In the genomic region with DNA sequence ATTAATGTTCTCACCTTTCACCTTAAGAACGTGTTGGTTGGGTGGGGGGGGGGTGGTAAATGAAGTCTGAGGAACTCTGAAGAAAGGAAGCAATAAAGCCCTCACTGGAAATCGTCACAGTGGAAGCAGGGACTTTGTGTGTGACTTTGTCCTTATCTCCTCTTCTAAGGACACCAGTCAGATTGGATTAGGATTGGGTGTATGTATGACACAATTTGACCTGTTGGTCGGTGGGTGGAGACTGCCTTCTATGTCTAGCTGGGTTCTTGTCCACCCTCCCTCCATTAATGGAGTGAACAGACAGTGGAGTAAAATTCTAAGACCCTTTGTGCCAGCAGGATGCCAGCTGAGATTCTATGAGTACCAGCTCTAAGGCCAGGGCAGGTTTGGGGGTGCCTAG, we compare ENCODE assay signal across 24 mouse cellular contexts. TPM values are rescaled to one million over a fixed set of nuclear protein-coding genes. Genes with fewer than 3 reads are reported as not detected.
DNase-seq lines count a peak whose midpoint lies in the region; ATAC-seq and TF ChIP-seq lines count a peak whose summit lies in the region.
"Had no signal": no experiment of that assay in that cellular context is flagged by ENCODE, and none has a peak within 500 bp of the region (broad histone marks: within the 10 kb centered on the region; RNA-seq: fewer than 3 reads in every experiment).

No protein-coding gene starts in this region.

- H3K79me2 ChIP-seq in liver, adult 2 months (ENCODE audit: control insufficient read depth, insufficient read depth, low read length): no peaks in the 10 kb centered on the region

- TF ChIP-seq EP300 in liver, postnatal 0 days (IDR thresholded peaks at IDR 0.05; ENCODE audit: low read depth): no peak

- no peak for TF ChIP-seq POLR2A in liver, adult 2 months (IDR thresholded peaks at IDR 0.05; ENCODE audit: extremely low read depth, insufficient read depth, low read length)

- no peak overlapping the region for H3K9ac ChIP-seq in hindbrain, postnatal 0 days (replicated peaks; ENCODE audit: low read length)
- no peak overlapping the region for H3K9ac ChIP-seq in hindbrain, embryonic 11.5 days (ENCODE audit: low read depth, low read length)
- H3K9ac ChIP-seq in liver, adult 2 months (ENCODE audit: low read depth, low read length): no peak overlapping the region
- no peak overlapping the region for H3K9ac ChIP-seq in liver, embryonic 11.5 days (ENCODE audit: low read depth, low read length)
- H3K9ac ChIP-seq in liver, postnatal 0 days (replicated peaks): no peak overlapping the region
- H3K9ac ChIP-seq in liver, embryonic 12.5 days: no peak overlapping the region
- H3K9ac ChIP-seq: embryonic facial prominence, embryonic 13.5 days; embryonic facial prominence, embryonic 15.5 days; forebrain, embryonic 12.5 days had no signal

- H3K27ac ChIP-seq in hindbrain, postnatal 0 days: peak overlapping the region; percentile 55
- no peak overlapping the region for H3K27ac ChIP-seq in hindbrain, embryonic 11.5 days (ENCODE audit: low read depth, low read length)
- no peak overlapping the region for H3K27ac ChIP-seq in liver, adult 2 months (replicated peaks; ENCODE audit: insufficient read depth, low read depth, low read length)
- no peak overlapping the region for H3K27ac ChIP-seq in liver, embryonic 11.5 days (ENCODE audit: low read depth, low read length)
- H3K27ac ChIP-seq in liver, postnatal 0 days (ENCODE audit: low read depth): no peak overlapping the region
- no peak overlapping the region for H3K27ac ChIP-seq in liver, embryonic 12.5 days
- H3K27ac ChIP-seq: embryonic facial prominence, embryonic 13.5 days; embryonic facial prominence, embryonic 15.5 days; forebrain, embryonic 10.5 days; forebrain, embryonic 12.5 days had no signal

- H3K4me1 ChIP-seq in hindbrain, postnatal 0 days (ENCODE audit: insufficient read depth, low read length): no peaks in the 10 kb centered on the region
- no peaks in the 10 kb centered on the region for H3K4me1 ChIP-seq in hindbrain, embryonic 11.5 days (replicated peaks; ENCODE audit: control insufficient read depth, insufficient read depth, low read length)
- H3K4me1 ChIP-seq in liver, adult 2 months (ENCODE audit: control insufficient read depth, insufficient read depth, low read length): peaks cover 17% of the 10 kb centered on the region
- no peaks in the 10 kb centered on the region for H3K4me1 ChIP-seq in liver, embryonic 11.5 days (replicated peaks; ENCODE audit: control insufficient read depth, insufficient read depth, low read length)
- peaks cover 7% of the 10 kb centered on the region for H3K4me1 ChIP-seq in liver, postnatal 0 days (ENCODE audit: insufficient read depth)
- no peaks in the 10 kb centered on the region for H3K4me1 ChIP-seq in liver, embryonic 12.5 days
- H3K4me1 ChIP-seq: embryonic facial prominence, embryonic 13.5 days; forebrain, embryonic 10.5 days; forebrain, embryonic 12.5 days had no signal

- H3K4me2 ChIP-seq in hindbrain, postnatal 0 days (ENCODE audit: low read depth, low read length): no peak overlapping the region
- H3K4me2 ChIP-seq in hindbrain, embryonic 11.5 days (replicated peaks; ENCODE audit: low read depth, low read length): no peak overlapping the region
- no peak overlapping the region for H3K4me2 ChIP-seq in liver, embryonic 11.5 days
- H3K4me2 ChIP-seq in liver, postnatal 0 days (ENCODE audit: low read depth, low read length): no peak overlapping the region
- H3K4me2 ChIP-seq in liver, embryonic 12.5 days: no peak overlapping the region
- H3K4me2 ChIP-seq: embryonic facial prominence, embryonic 13.5 days; embryonic facial prominence, embryonic 15.5 days; forebrain, embryonic 12.5 days had no signal

- no peaks in the 10 kb centered on the region for H3K27me3 ChIP-seq in hindbrain, postnatal 0 days (ENCODE audit: insufficient read depth, low read length)
- no peaks in the 10 kb centered on the region for H3K27me3 ChIP-seq in hindbrain, embryonic 11.5 days (ENCODE audit: control insufficient read depth, insufficient read depth, low read length)
- H3K27me3 ChIP-seq in liver, adult 2 months (ENCODE audit: control insufficient read depth, insufficient read depth, low read length): no peaks in the 10 kb centered on the region
- H3K27me3 ChIP-seq in liver, embryonic 11.5 days (replicated peaks; ENCODE audit: control insufficient read depth, insufficient read depth, low read length): no peaks in the 10 kb centered on the region
- H3K27me3 ChIP-seq in liver, postnatal 0 days (ENCODE audit: insufficient read depth, low read length): no peaks in the 10 kb centered on the region
- H3K27me3 ChIP-seq in liver, embryonic 12.5 days (replicated peaks): no peaks in the 10 kb centered on the region
- H3K27me3 ChIP-seq: embryonic facial prominence, embryonic 13.5 days; embryonic facial prominence, embryonic 15.5 days; forebrain, embryonic 12.5 days had no signal

- no peak for TF ChIP-seq CTCF in hindbrain, postnatal 0 days (IDR thresholded peaks at IDR 0.05; ENCODE audit: low read depth)
- TF ChIP-seq CTCF in liver, adult 2 months (IDR thresholded peaks at IDR 0.05; ENCODE audit: low read depth, low read length): no peak
- no peak for TF ChIP-seq CTCF in liver, postnatal 0 days (IDR thresholded peaks at IDR 0.05; ENCODE audit: low read depth)

- 77% methylated on average over 3 of the region's 3 CpGs for WGBS in hindbrain, postnatal 0 days
- 81% methylated on average over 3 of the region's 3 CpGs for WGBS in hindbrain, embryonic 11.5 days
- 35% methylated on average over 3 of the region's 3 CpGs for WGBS in liver, adult 2 months
- 61% methylated on average over 3 of the region's 3 CpGs for WGBS in liver, embryonic 11.5 days
- WGBS in liver, postnatal 0 days (ENCODE audit: insufficient replicate concordance): 38% methylated on average over 3 of the region's 3 CpGs
- 46% methylated on average over 3 of the region's 3 CpGs for WGBS in liver, embryonic 12.5 days (ENCODE audit: insufficient replicate concordance)

- H3K9me3 ChIP-seq in hindbrain, postnatal 0 days (ENCODE audit: low read length): no peaks in the 10 kb centered on the region
- no peaks in the 10 kb centered on the region for H3K9me3 ChIP-seq in hindbrain, embryonic 11.5 days (ENCODE audit: control insufficient read depth, low read length)
- H3K9me3 ChIP-seq in liver, embryonic 11.5 days (ENCODE audit: control insufficient read depth, low read length): no peaks in the 10 kb centered on the region
- no peaks in the 10 kb centered on the region for H3K9me3 ChIP-seq in liver, postnatal 0 days (ENCODE audit: low read length)
- H3K9me3 ChIP-seq in liver, embryonic 12.5 days (replicated peaks): no peaks in the 10 kb centered on the region
- H3K9me3 ChIP-seq: embryonic facial prominence, embryonic 13.5 days; embryonic facial prominence, embryonic 15.5 days; forebrain, embryonic 10.5 days; forebrain, embryonic 12.5 days had no signal

- no peaks in the 10 kb centered on the region for H3K36me3 ChIP-seq in hindbrain, postnatal 0 days (ENCODE audit: insufficient read depth, low read length)
- no peaks in the 10 kb centered on the region for H3K36me3 ChIP-seq in hindbrain, embryonic 11.5 days (ENCODE audit: control insufficient read depth, insufficient read depth, low read length)
- H3K36me3 ChIP-seq in liver, adult 2 months (ENCODE audit: control insufficient read depth, insufficient read depth, low read length): no peaks in the 10 kb centered on the region
- no peaks in the 10 kb centered on the region for H3K36me3 ChIP-seq in liver, embryonic 11.5 days (ENCODE audit: control insufficient read depth, insufficient read depth, low read length)
- no peaks in the 10 kb centered on the region for H3K36me3 ChIP-seq in liver, postnatal 0 days (replicated peaks; ENCODE audit: insufficient read depth, low read length)
- no peaks in the 10 kb centered on the region for H3K36me3 ChIP-seq in liver, embryonic 12.5 days
- H3K36me3 ChIP-seq: embryonic facial prominence, embryonic 13.5 days; embryonic facial prominence, embryonic 15.5 days; forebrain, embryonic 10.5 days; forebrain, embryonic 12.5 days had no signal

- no peak for DNase-seq in hindbrain, postnatal 0 days (ENCODE audit: low spot score)
- DNase-seq in hindbrain, embryonic 11.5 days (ENCODE audit: low spot score): no peak
- peak; percentile 74 for DNase-seq in liver, adult 2 months (ENCODE audit: extremely low read depth, low read depth, low spot score)
- DNase-seq in liver, embryonic 11.5 days (ENCODE audit: low spot score): no peak
- DNase-seq in liver, postnatal 0 days: no peak
- DNase-seq: adrenal gland, adult 2 months; adrenal gland, postnatal 10 days; adrenal gland, postnatal 25 days; cerebellum, adult 11 months; cerebellum, adult 18-20 months; cerebellum, adult 8-10 months; cerebellum, postnatal 14 days; cerebellum, postnatal 36 days; embryo, embryonic 11 days had no signal

- H3K4me3 ChIP-seq in hindbrain, postnatal 0 days (ENCODE audit: low read length): no peak overlapping the region
- H3K4me3 ChIP-seq in hindbrain, embryonic 11.5 days (ENCODE audit: low read depth, low read length): no peak overlapping the region
- no peak overlapping the region for H3K4me3 ChIP-seq in liver, adult 2 months (ENCODE audit: insufficient read depth, low read depth, low read length)
- H3K4me3 ChIP-seq in liver, embryonic 11.5 days (ENCODE audit: low read depth, low read length): no peak overlapping the region
- no peak overlapping the region for H3K4me3 ChIP-seq in liver, postnatal 0 days (ENCODE audit: low read depth, low read length)
- H3K4me3 ChIP-seq in liver, embryonic 12.5 days: no peak overlapping the region
- H3K4me3 ChIP-seq: embryonic facial prominence, embryonic 13.5 days; embryonic facial prominence, embryonic 15.5 days; erythroblast, embryonic 14.5 days; forebrain, embryonic 10.5 days; forebrain, embryonic 12.5 days had no signal

- ATAC-seq in hindbrain, postnatal 0 days: no peak
- no peak for ATAC-seq in hindbrain, embryonic 11.5 days (ENCODE audit: low FRiP score)
- no peak for ATAC-seq in liver, embryonic 11.5 days (replicated peaks; ENCODE audit: low FRiP score)
- peak; percentile 56; the same call in 1 of the 2 replicates for ATAC-seq in liver, postnatal 0 days
- ATAC-seq in liver, embryonic 12.5 days: no peak
- ATAC-seq: forebrain, embryonic 14.5 days had no signal

RNA-seq across cellular contexts. Expression of a gene that starts 2.0 kb away (rescaled TPM):
- 168 and 214 TPM in 2 replicates for total RNA-seq in hindbrain, postnatal 0 days (2014; rRNA removed)
- polyA plus RNA-seq in hindbrain, postnatal 0 days (2015; fragmentation: Nextera tagmentation; extraction: Ambion mirVana): 131 and 145 TPM in 2 replicates
- polyA plus RNA-seq in hindbrain, embryonic 11.5 days (2014; fragmentation: Nextera tagmentation; extraction: Ambion mirVana): 2.2 TPM in 2 replicates
- 1,071 and 1,237 TPM in 2 replicates for total RNA-seq in liver, adult 2 months (2014; rRNA removed)
- 834 and 897 TPM in 2 replicates for polyA plus RNA-seq in liver, adult 2 months (2012; rRNA removed)
- polyA plus RNA-seq in liver, embryonic 11.5 days (2014; fragmentation: Nextera tagmentation; extraction: Ambion mirVana): 6.5 and 6.6 TPM in 2 replicates
- 104 and 114 TPM in 2 replicates for polyA plus RNA-seq in liver, postnatal 0 days (2015; fragmentation: Nextera tagmentation; extraction: Ambion mirVana)
- 8.0 and 11.6 TPM in 2 replicates for polyA plus RNA-seq in liver, embryonic 12.5 days (2016; fragmentation: Nextera tagmentation; extraction: Ambion mirVana)
- polyA plus RNA-seq: erythroblast, embryonic 14.5 days had no signal

RNA-seq across cellular contexts. Expression of a gene that starts 21.9 kb away (rescaled TPM):
- total RNA-seq in hindbrain, postnatal 0 days (2014; rRNA removed): 43.2 and 56.4 TPM in 2 replicates
- polyA plus RNA-seq in hindbrain, postnatal 0 days (2015; fragmentation: Nextera tagmentation; extraction: Ambion mirVana): 26.6 and 29.6 TPM in 2 replicates
- polyA plus RNA-seq in hindbrain, embryonic 11.5 days (2014; fragmentation: Nextera tagmentation; extraction: Ambion mirVana): 1.9 and 3.6 TPM in 2 replicates
- total RNA-seq in liver, adult 2 months (2014; rRNA removed): 148 and 168 TPM in 2 replicates
- 147 and 252 TPM in 2 replicates for polyA plus RNA-seq in liver, adult 2 months (2012; rRNA removed)
- polyA plus RNA-seq in liver, embryonic 11.5 days (2014; fragmentation: Nextera tagmentation; extraction: Ambion mirVana): 10.6 and 12.3 TPM in 2 replicates
- polyA plus RNA-seq in liver, postnatal 0 days (2015; fragmentation: Nextera tagmentation; extraction: Ambion mirVana): 22.4 and 45.6 TPM in 2 replicates
- 8.6 and 10.3 TPM in 2 replicates for polyA plus RNA-seq in liver, embryonic 12.5 days (2016; fragmentation: Nextera tagmentation; extraction: Ambion mirVana)
- total RNA-seq: common myeloid progenitor, adult 5-6 weeks; MEL had no signal
- polyA plus RNA-seq: C2C12; erythroblast, embryonic 14.5 days had no signal

RNA-seq across cellular contexts. Expression of a gene that starts 55.7 kb away (rescaled TPM):
- total RNA-seq in hindbrain, postnatal 0 days (2014; rRNA removed): 4.2 and 29.4 TPM in 2 replicates
- polyA plus RNA-seq in hindbrain, postnatal 0 days (2015; fragmentation: Nextera tagmentation; extraction: Ambion mirVana): 8.2 and 9.9 TPM in 2 replicates
- polyA plus RNA-seq in hindbrain, embryonic 11.5 days (2014; fragmentation: Nextera tagmentation; extraction: Ambion mirVana): 1.2 and 1.5 TPM in 2 replicates
- 0.20 and 0.28 TPM in 2 replicates for total RNA-seq in liver, adult 2 months (2014; rRNA removed)
- polyA plus RNA-seq in liver, adult 2 months (2012; rRNA removed): 0.17 and 0.33 TPM in 2 replicates
- 0.18 TPM in 2 replicates for polyA plus RNA-seq in liver, embryonic 11.5 days (2014; fragmentation: Nextera tagmentation; extraction: Ambion mirVana)
- polyA plus RNA-seq in liver, postnatal 0 days (2015; fragmentation: Nextera tagmentation; extraction: Ambion mirVana): 0.06 TPM in 1 of 2 replicates, not detected in the other
- polyA plus RNA-seq in liver, embryonic 12.5 days (2016; fragmentation: Nextera tagmentation; extraction: Ambion mirVana): not detected in 2 replicates
- total RNA-seq: common myeloid progenitor, adult 5-6 weeks; MEL had no signal
- polyA plus RNA-seq: erythroblast, embryonic 14.5 days had no signal
